Mouse (Mus musculus): ENCODE results near the gene Ypel3. TPM values are rescaled to one million over a fixed set of nuclear protein-coding genes. Genes with fewer than 3 reads are reported as not detected.

Ypel3 gene
- polyA plus RNA-seq, 1 experiment from 2014 or later, result 144 TPM

GRCm38 (mm10) chr7:126808703-126809455, 32.1 kb downstream of the Ypel3 start:
- Histone ChIP-seq H3K27ac (peak overlapping the region; percentile 77), H3K9me3 (replicated peaks) (no peaks in the 10 kb centered on the region), H3K4me3 (peak overlapping the region; percentile 64), H3K27me3 (no peaks in the 10 kb centered on the region), H3K4me2 (replicated peaks) (peak overlapping the region; percentile 91), H3K4me1 (peaks cover 17% of the 10 kb centered on the region), H3K36me3 (peaks cover 4% of the 10 kb centered on the region; the same call in 1 of the 2 replicates), H3K9ac (peak overlapping the region; percentile 83)
- WGBS, result under 1% methylated on average over 43 of the region's 43 CpGs
- peak; percentile 90 for ATAC-seq (ENCODE audit: low FRiP score)

- H3K27me3 ChIP-seq, result no peaks in the 10 kb centered on the region
- peak overlapping the region; percentile 83; the same call in 1 of the 2 replicates for H3K9ac ChIP-seq
- H3K4me1 ChIP-seq, result peaks cover 17% of the 10 kb centered on the region
- 0 out of 2 replicates have a peak overlapping the region, but pooled peaks have one; percentile 91 for H3K4me2 ChIP-seq (replicated peaks)
- 59% methylated on average over 5 of the region's 5 CpGs for WGBS
- ATAC-seq (ENCODE audit: low FRiP score), result no peak
- no peak overlapping the region for H3K27ac ChIP-seq
- H3K36me3 ChIP-seq, result no peaks in the 10 kb centered on the region
- no peak overlapping the region for H3K4me3 ChIP-seq
- H3K9me3 ChIP-seq (replicated peaks), result no peaks in the 10 kb centered on the region
Measured at GRCm38 (mm10) chr7:126809723-126810369, 33.1 kb downstream of the Ypel3 start.

GRCm38 (mm10) chr7:126815726-126816222, 39.0 kb downstream of the Ypel3 start:
- Histone ChIP-seq H3K27me3 (no peaks in the 10 kb centered on the region), H3K27ac (no peak overlapping the region), H3K4me1 (no peaks in the 10 kb centered on the region), H3K36me3 (no peaks in the 10 kb centered on the region), H3K4me2 (replicated peaks) (no peak overlapping the region), H3K4me3 (no peak overlapping the region), H3K9me3 (replicated peaks) (no peaks in the 10 kb centered on the region), H3K9ac (no peak overlapping the region)
- ATAC-seq (ENCODE audit: low FRiP score), result no peak
- 52% methylated on average over 8 of the region's 8 CpGs for WGBS

- no peak for ATAC-seq (ENCODE audit: low FRiP score)
- no peak overlapping the region for H3K4me2 ChIP-seq (replicated peaks)
- 88% methylated on average over 8 of the region's 8 CpGs for WGBS
- H3K4me1 ChIP-seq, result no peaks in the 10 kb centered on the region
- H3K27ac ChIP-seq, result no peak overlapping the region
- H3K9ac ChIP-seq, result no peak overlapping the region
- H3K9me3 ChIP-seq (replicated peaks), result no peaks in the 10 kb centered on the region
- H3K36me3 ChIP-seq, result no peaks in the 10 kb centered on the region
- H3K4me3 ChIP-seq, result no peak overlapping the region
- H3K27me3 ChIP-seq, result no peaks in the 10 kb centered on the region
Measured at GRCm38 (mm10) chr7:126816494-126816893, 39.7 kb downstream of the Ypel3 start.

GRCm38 (mm10) chr7:126817595-126817994, 40.8 kb downstream of the Ypel3 start:
- H3K36me3 ChIP-seq, result no peaks in the 10 kb centered on the region
- no peak overlapping the region for H3K4me2 ChIP-seq (replicated peaks)
- ATAC-seq (ENCODE audit: low FRiP score), result no peak
- H3K9me3 ChIP-seq (replicated peaks), result no peaks in the 10 kb centered on the region
- H3K4me3 ChIP-seq, result no peak overlapping the region
- no peak overlapping the region for H3K27ac ChIP-seq
- H3K4me1 ChIP-seq, result peaks cover 7% of the 10 kb centered on the region
- no peak overlapping the region for H3K9ac ChIP-seq
- H3K27me3 ChIP-seq, result peaks cover 5% of the 10 kb centered on the region; the same call in 1 of the 2 replicates
- WGBS, result 90% methylated on average over 7 of the region's 7 CpGs

- H3K4me3 ChIP-seq, result no peak overlapping the region
- no peak overlapping the region for H3K9ac ChIP-seq
- peaks cover 8% of the 10 kb centered on the region; the same call in 1 of the 2 replicates for H3K27me3 ChIP-seq
- H3K9me3 ChIP-seq (replicated peaks), result no peaks in the 10 kb centered on the region
- H3K4me1 ChIP-seq, result peaks cover 12% of the 10 kb centered on the region
- no peak overlapping the region for H3K4me2 ChIP-seq (replicated peaks)
- WGBS, result 41% methylated on average over 1 of the region's 1 CpGs
- no peaks in the 10 kb centered on the region for H3K36me3 ChIP-seq
- H3K27ac ChIP-seq, result no peak overlapping the region
- ATAC-seq (ENCODE audit: low FRiP score), result no peak
Measured at GRCm38 (mm10) chr7:126818818-126819217, 42.1 kb downstream of the Ypel3 start.

GRCm38 (mm10) chr7:126821835-126822511, 45.2 kb downstream of the Ypel3 start:
- peak overlapping the region; percentile 84; the same call in 1 of the 2 replicates for H3K9ac ChIP-seq
- H3K9me3 ChIP-seq (replicated peaks), result no peaks in the 10 kb centered on the region
- ATAC-seq (ENCODE audit: low FRiP score), result peak; percentile 13; the same call in 1 of the 2 replicates

GRCm38 (mm10) chr7:126822741-126823140, 46.0 kb downstream of the Ypel3 start:
- ATAC-seq (ENCODE audit: low FRiP score), result peak; percentile 45
- H3K27ac ChIP-seq, result peak overlapping the region; percentile 91
- 5% methylated on average over 9 of the region's 9 CpGs for WGBS
- H3K36me3 ChIP-seq, result no peaks in the 10 kb centered on the region
- peak overlapping the region; percentile 71 for H3K4me2 ChIP-seq (replicated peaks)
- peak overlapping the region; percentile 84 for H3K9ac ChIP-seq
- peak overlapping the region; percentile 59 for H3K4me3 ChIP-seq
- no peaks in the 10 kb centered on the region for H3K9me3 ChIP-seq (replicated peaks)
- H3K27me3 ChIP-seq, result peaks cover 25% of the 10 kb centered on the region
- peaks cover 26% of the 10 kb centered on the region for H3K4me1 ChIP-seq

More at GRCm38 (mm10) chr7:126821835-126822511, 45.2 kb downstream of the Ypel3 start:
- Histone ChIP-seq H3K27me3 (peaks cover 25% of the 10 kb centered on the region), H3K4me1 (peaks cover 26% of the 10 kb centered on the region), H3K4me2 (replicated peaks) (peak overlapping the region; percentile 71), H3K27ac (peak overlapping the region; percentile 91), H3K4me3 (peak overlapping the region; percentile 59; the same call in 1 of the 2 replicates), H3K36me3 (no peaks in the 10 kb centered on the region)
- WGBS, result 23% methylated on average over 7 of the region's 7 CpGs

- WGBS, result 1% methylated on average over 14 of the region's 19 CpGs
- H3K4me1 ChIP-seq, result peaks cover 26% of the 10 kb centered on the region
Measured at GRCm38 (mm10) chr7:126823202-126823711, 46.5 kb downstream of the Ypel3 start.

GRCm38 (mm10) chr7:126823940-126824339, 47.2 kb downstream of the Ypel3 start:
- no peaks in the 10 kb centered on the region for H3K9me3 ChIP-seq (replicated peaks)
- peak overlapping the region; percentile 84 for H3K9ac ChIP-seq
- peak overlapping the region; percentile 59 for H3K4me3 ChIP-seq
- H3K4me1 ChIP-seq, result peaks cover 26% of the 10 kb centered on the region
- peak; percentile 12; the same call in 1 of the 2 replicates for ATAC-seq (ENCODE audit: low FRiP score)
- no peaks in the 10 kb centered on the region for H3K36me3 ChIP-seq
- H3K4me2 ChIP-seq (replicated peaks), result peak overlapping the region; percentile 71
- 10% methylated on average over 10 of the region's 10 CpGs for WGBS
- H3K27me3 ChIP-seq, result peaks cover 25% of the 10 kb centered on the region
- peak overlapping the region; percentile 91 for H3K27ac ChIP-seq

More at GRCm38 (mm10) chr7:126823202-126823711, 46.5 kb downstream of the Ypel3 start:
- Histone ChIP-seq H3K27ac (peak overlapping the region; percentile 91), H3K9ac (peak overlapping the region; percentile 84), H3K4me2 (replicated peaks) (peak overlapping the region; percentile 71), H3K27me3 (peaks cover 25% of the 10 kb centered on the region), H3K36me3 (no peaks in the 10 kb centered on the region), H3K9me3 (replicated peaks) (no peaks in the 10 kb centered on the region), H3K4me3 (peak overlapping the region; percentile 59)
- peak; percentile 77 for ATAC-seq (ENCODE audit: low FRiP score)

GRCm38 (mm10) chr7:126825403-126825802, 48.6 kb downstream of the Ypel3 start:
- no peak for ATAC-seq (ENCODE audit: low FRiP score)
- peaks cover 38% of the 10 kb centered on the region for H3K4me1 ChIP-seq
- 24% methylated on average over 8 of the region's 8 CpGs for WGBS
- H3K4me3 ChIP-seq, result 0 out of 2 replicates have a peak overlapping the region, but pooled peaks have one; percentile 59
- H3K9ac ChIP-seq, result 0 out of 2 replicates have a peak overlapping the region, but pooled peaks have one; percentile 14
- H3K27me3 ChIP-seq, result peaks cover 25% of the 10 kb centered on the region
- no peak overlapping the region for H3K27ac ChIP-seq
- no peaks in the 10 kb centered on the region for H3K36me3 ChIP-seq
- H3K9me3 ChIP-seq (replicated peaks), result no peaks in the 10 kb centered on the region
- H3K4me2 ChIP-seq (replicated peaks), result peak overlapping the region; percentile 71

Measured in hindbrain, embryonic 12.5 days (tissue).